Mouse (Mus musculus) lung, embryonic 16.5 days (tissue): ENCODE data around the gene Mfsd6l. TPM values are rescaled to one million over a fixed set of nuclear protein-coding genes. Genes with fewer than 3 reads are reported as not detected.

Experiments
- ATAC-seq: fragments of 200-750 bp; cut with Nextera tagmentation; 2 replicates; pipeline ENCODE4 v1.8.0; 2017; ENCODE audit warnings: low read depth, mild to moderate bottlenecking, moderate library complexity
- H3K27ac ChIP-seq: fragments of 300-500 bp; sonication (generic); 2 replicates; pipeline ENCODE4 v1.5.1; 2014; ENCODE audit warnings: mild to moderate bottlenecking, control low read depth, low read length
- H3K27me3 ChIP-seq: fragments of 300-500 bp; sonication (generic); 2 replicates; pipeline ENCODE4 v1.6.1; 2014; ENCODE audit warnings: low read depth, low read length, mixed read lengths; ENCODE audit not compliant: control insufficient read depth, insufficient read depth
- H3K36me3 ChIP-seq: fragments of 300-500 bp; sonication (generic); 2 replicates; pipeline ENCODE4 v1.6.1; 2014; ENCODE audit warnings: low read length; ENCODE audit not compliant: control insufficient read depth, insufficient read depth
- H3K4me1 ChIP-seq: fragments of 300-500 bp; sonication (generic); replicated peaks from 2 replicates; pipeline ENCODE4 v1.6.1; 2014; ENCODE audit warnings: low read length, mixed read lengths; ENCODE audit not compliant: control insufficient read depth, insufficient read depth
- H3K4me2 ChIP-seq: fragments of 300-500 bp; sonication (generic); 2 replicates; pipeline ENCODE4 v1.6.1; 2014; ENCODE audit warnings: low read depth, low read length, control low read depth
- H3K4me3 ChIP-seq: fragments of 300-500 bp; sonication (generic); 2 replicates; pipeline ENCODE4 v1.5.1; 2014; ENCODE audit warnings: mild to moderate bottlenecking, low read length, control low read depth
- H3K9ac ChIP-seq: fragments of 300-500 bp; sonication (generic); 2 replicates; pipeline ENCODE4 v1.6.1; 2014; ENCODE audit warnings: low read length, control low read depth
- H3K9me3 ChIP-seq: fragments of 300-500 bp; sonication (generic); 2 replicates; pipeline ENCODE4 v1.6.1; 2016; ENCODE audit warnings: low read length; ENCODE audit not compliant: control insufficient read depth
- WGBS: fragments of 180-500 bp; shearing (Covaris S2); extraction: QIAGEN DNeasy Blood & Tissue Kit; methylation state at CpG from one replicate; pipeline ENCODE4 v1.1.7; 2014; 5-methylcytosine and 5-hydroxymethylcytosine counted together
- polyA plus RNA-seq: library from polyadenylated mRNA; unstranded; fragments of >200 nt; fragmentation: Nextera tagmentation; extraction: Ambion mirVana; gene quantifications from 2 replicates; pipeline ENCODE4 v1.2.1, GENCODE M21; 2015

Gene Mfsd6l
- polyA plus RNA-seq, 1 experiment from 2014 or later, result 4.1 TPM

GRCm38 (mm10) chr11:68565032-68565429, 9.0 kb downstream of the Mfsd6l start:
- no peak overlapping the region for H3K4me2 ChIP-seq
- no peak for ATAC-seq
- H3K4me3 ChIP-seq, result no peak overlapping the region
- no peak overlapping the region for H3K9ac ChIP-seq
- no peaks in the 10 kb centered on the region for H3K9me3 ChIP-seq
- H3K27ac ChIP-seq, result no peak overlapping the region
- no peaks in the 10 kb centered on the region for H3K4me1 ChIP-seq
- 75% methylated on average over 3 of the region's 3 CpGs for WGBS
- H3K27me3 ChIP-seq, result no peaks in the 10 kb centered on the region
- no peaks in the 10 kb centered on the region for H3K36me3 ChIP-seq

- peak; percentile 73; the same call in 1 of the 2 replicates for ATAC-seq
- no peaks in the 10 kb centered on the region for H3K36me3 ChIP-seq
Measured at GRCm38 (mm10) chr11:68566447-68567059, 10.6 kb downstream of the Mfsd6l start.

GRCm38 (mm10) chr11:68570861-68571260, 14.9 kb downstream of the Mfsd6l start:
- no peak for ATAC-seq
- H3K4me3 ChIP-seq, result no peak overlapping the region
- peaks cover 3% of the 10 kb centered on the region; the same call in 1 of the 2 replicates for H3K4me1 ChIP-seq
- WGBS, result 59% methylated on average over 5 of the region's 5 CpGs
- no peaks in the 10 kb centered on the region for H3K27me3 ChIP-seq
- H3K4me2 ChIP-seq, result no peak overlapping the region
- no peaks in the 10 kb centered on the region for H3K9me3 ChIP-seq
- H3K36me3 ChIP-seq, result no peaks in the 10 kb centered on the region
- H3K9ac ChIP-seq, result no peak overlapping the region
- no peak overlapping the region for H3K27ac ChIP-seq

More at GRCm38 (mm10) chr11:68566447-68567059, 10.6 kb downstream of the Mfsd6l start:
- H3K9ac ChIP-seq, result peak overlapping the region; percentile 53
- H3K9me3 ChIP-seq, result no peaks in the 10 kb centered on the region
- no peaks in the 10 kb centered on the region for H3K27me3 ChIP-seq
- peak overlapping the region; percentile 61 for H3K4me2 ChIP-seq
- H3K4me3 ChIP-seq, result peak overlapping the region; percentile 42
- WGBS, result 17% methylated on average over 17 of the region's 17 CpGs
- H3K27ac ChIP-seq, result no peak overlapping the region
- peaks cover 3% of the 10 kb centered on the region; the same call in 1 of the 2 replicates for H3K4me1 ChIP-seq

- no peak for ATAC-seq
- Histone ChIP-seq H3K4me3 (no peak overlapping the region), H3K27ac (no peak overlapping the region), H3K9me3 (no peaks in the 10 kb centered on the region), H3K27me3 (no peaks in the 10 kb centered on the region), H3K4me2 (no peak overlapping the region), H3K9ac (no peak overlapping the region), H3K4me1 (no peaks in the 10 kb centered on the region; the same call in 1 of the 2 replicates), H3K36me3 (no peaks in the 10 kb centered on the region)
- 84% methylated on average over 1 of the region's 1 CpGs for WGBS
Measured at GRCm38 (mm10) chr11:68577076-68577475, 21.1 kb downstream of the Mfsd6l start.

- no peak overlapping the region for H3K4me2 ChIP-seq
- 23% methylated on average over 9 of the region's 9 CpGs for WGBS
- no peak overlapping the region for H3K27ac ChIP-seq
- no peaks in the 10 kb centered on the region for H3K27me3 ChIP-seq
- H3K36me3 ChIP-seq, result no peaks in the 10 kb centered on the region
- peaks cover 4% of the 10 kb centered on the region for H3K4me1 ChIP-seq
- peak; percentile 32; the same call in 1 of the 2 replicates for ATAC-seq
- no peak overlapping the region for H3K9ac ChIP-seq
- no peaks in the 10 kb centered on the region for H3K9me3 ChIP-seq
- H3K4me3 ChIP-seq, result no peak overlapping the region
Measured at GRCm38 (mm10) chr11:68579462-68579881, 23.5 kb downstream of the Mfsd6l start.

GRCm38 (mm10) chr11:68580566-68580965, 24.6 kb downstream of the Mfsd6l start:
- Histone ChIP-seq H3K4me2 (no peak overlapping the region), H3K9ac (no peak overlapping the region), H3K9me3 (no peaks in the 10 kb centered on the region), H3K36me3 (no peaks in the 10 kb centered on the region), H3K4me1 (peaks cover 4% of the 10 kb centered on the region), H3K4me3 (no peak overlapping the region), H3K27ac (no peak overlapping the region), H3K27me3 (no peaks in the 10 kb centered on the region)
- WGBS, result 73% methylated on average over 6 of the region's 6 CpGs
- ATAC-seq, result no peak

- no peak overlapping the region for H3K4me3 ChIP-seq
- H3K4me1 ChIP-seq, result peaks cover 4% of the 10 kb centered on the region
- ATAC-seq, result peak; percentile 32; the same call in 1 of the 2 replicates
- no peaks in the 10 kb centered on the region for H3K9me3 ChIP-seq
- no peak overlapping the region for H3K4me2 ChIP-seq
- H3K9ac ChIP-seq, result no peak overlapping the region
- WGBS, result 71% methylated on average over 13 of the region's 13 CpGs
- no peaks in the 10 kb centered on the region for H3K27me3 ChIP-seq
- H3K36me3 ChIP-seq, result no peaks in the 10 kb centered on the region
- H3K27ac ChIP-seq, result no peak overlapping the region
Measured at GRCm38 (mm10) chr11:68583225-68583624, 27.2 kb downstream of the Mfsd6l start.

- WGBS, result 60% methylated on average over 8 of the region's 8 CpGs
- Histone ChIP-seq H3K4me3 (no peak overlapping the region), H3K9ac (no peak overlapping the region), H3K36me3 (no peaks in the 10 kb centered on the region), H3K27me3 (no peaks in the 10 kb centered on the region), H3K4me2 (no peak overlapping the region), H3K4me1 (peaks cover 4% of the 10 kb centered on the region), H3K27ac (peak overlapping the region; percentile 36; the same call in 1 of the 2 replicates), H3K9me3 (no peaks in the 10 kb centered on the region)
- ATAC-seq, result 0 out of 2 replicates have a peak, but pooled peaks have one; percentile 24
Measured at GRCm38 (mm10) chr11:68583906-68584480, 28.0 kb downstream of the Mfsd6l start.

- H3K9me3 ChIP-seq, result no peaks in the 10 kb centered on the region
- ATAC-seq, result no peak
- no peaks in the 10 kb centered on the region for H3K27me3 ChIP-seq
- 30% methylated on average over 3 of the region's 3 CpGs for WGBS
- H3K4me1 ChIP-seq, result peaks cover 14% of the 10 kb centered on the region
- no peak overlapping the region for H3K4me2 ChIP-seq
- H3K4me3 ChIP-seq, result no peak overlapping the region
- no peak overlapping the region for H3K27ac ChIP-seq
- no peak overlapping the region for H3K9ac ChIP-seq
- no peaks in the 10 kb centered on the region for H3K36me3 ChIP-seq
Measured at GRCm38 (mm10) chr11:68585890-68586289, 29.9 kb downstream of the Mfsd6l start.
